Mouse (Mus musculus) lung, postnatal 14 days (tissue): ENCODE measurements around the gene Ncor1.
"Not testable (repeated sequence)": the region's sequence is repeated elsewhere in the genome, so short reads cannot be mapped to it uniquely, and the experiment has no call there.

Source experiments
- DNase-seq: peaks from one replicate; pipeline ENCODE4 v3.0.0; 2021

Gene Ncor1

GRCm38 (mm10) chr11:62458276-62458724 lies at the start of gene Ncor1, which contains the start of gene Pigl:
Ncor1 (minus strand) TSS chr11:62458541.
Pigl (plus strand) TSS chr11:62458460.
- peak; percentile 83 for DNase-seq

- no peak for DNase-seq
Observed at GRCm38 (mm10) chr11:62507683-62508082, 49.3 kb upstream of the Ncor1 start.

- no peak for DNase-seq
Observed at GRCm38 (mm10) chr11:62500529-62500928, 42.2 kb upstream of the Ncor1 start.

- no peak for DNase-seq
Observed at GRCm38 (mm10) chr11:62498802-62499201, 40.5 kb upstream of the Ncor1 start.

GRCm38 (mm10) chr11:62497181-62497580 lies 38.8 kb upstream of the Ncor1 start:
- DNase-seq, result no peak

- peak; percentile 44 for DNase-seq
Observed at GRCm38 (mm10) chr11:62496151-62496715, 37.9 kb upstream of the Ncor1 start.

- peak; percentile 64 for DNase-seq
Observed at GRCm38 (mm10) chr11:62495276-62495801, 37.0 kb upstream of the Ncor1 start.

GRCm38 (mm10) chr11:62494754-62495275 lies 36.5 kb upstream of the Ncor1 start:
- peak; percentile 66 for DNase-seq

- no peak for DNase-seq
Observed at GRCm38 (mm10) chr11:62493701-62494100, 35.4 kb upstream of the Ncor1 start.

- DNase-seq, result no peak
Observed at GRCm38 (mm10) chr11:62487540-62488350, 29.4 kb upstream of the Ncor1 start.

GRCm38 (mm10) chr11:62486949-62487348 lies 28.6 kb upstream of the Ncor1 start:
- DNase-seq, result no peak

GRCm38 (mm10) chr11:62479581-62479980 lies 21.2 kb upstream of the Ncor1 start:
- no peak for DNase-seq

- no peak for DNase-seq
Observed at GRCm38 (mm10) chr11:62478931-62479330, 20.6 kb upstream of the Ncor1 start.

GRCm38 (mm10) chr11:62476156-62476555 lies 17.8 kb upstream of the Ncor1 start:
- DNase-seq, result no peak

- DNase-seq, result no peak
Observed at GRCm38 (mm10) chr11:62473516-62473915, 15.2 kb upstream of the Ncor1 start.

GRCm38 (mm10) chr11:62470451-62470850 lies 12.1 kb upstream of the Ncor1 start:
- no peak for DNase-seq

- not testable (repeated sequence) for DNase-seq
Observed at GRCm38 (mm10) chr11:62467289-62467688, 8.9 kb upstream of the Ncor1 start.

- DNase-seq, result no peak
Observed at GRCm38 (mm10) chr11:62466546-62466945, 8.2 kb upstream of the Ncor1 start.

GRCm38 (mm10) chr11:62465849-62466248 lies 7.5 kb upstream of the Ncor1 start:
- no peak for DNase-seq

- DNase-seq, result no peak
Observed at GRCm38 (mm10) chr11:62464696-62465095, 6.4 kb upstream of the Ncor1 start.

GRCm38 (mm10) chr11:62463225-62463915 lies 5.0 kb upstream of the Ncor1 start:
- DNase-seq, result no peak

GRCm38 (mm10) chr11:62462529-62462928 lies 4.2 kb upstream of the Ncor1 start:
- DNase-seq, result not testable (repeated sequence)

GRCm38 (mm10) chr11:62458780-62459179 lies 439 bp upstream of the Ncor1 start:
- no peak for DNase-seq
